Mouse (Mus musculus) liver, embryonic 13.5 days (tissue): ENCODE measurements at regions not wholly inside any gene's neighbourhood (a gene's known extent, or its start where the extent isn't known, plus 50 kb on each side); places are given as distances from the start of the nearest gene placed in this dataset.

Experiments used
- ATAC-seq: fragments of 200-750 bp; cut with Nextera tagmentation; 2 replicates; pipeline ENCODE4 v1.8.0; 2017; ENCODE audit warnings: low read depth, mild to moderate bottlenecking, moderate number of reproducible peaks, moderate library complexity
- DNase-seq: peaks from one replicate; pipeline ENCODE4 v3.0.0; 2022
- H3K27ac ChIP-seq: fragments of 300-500 bp; sonication (generic); 2 replicates; pipeline ENCODE4 v1.5.1; 2015; ENCODE audit warnings: moderate library complexity, mild to moderate bottlenecking, inconsistent platforms
- H3K27me3 ChIP-seq: fragments of 300-500 bp; sonication (generic); 2 replicates; pipeline ENCODE4 v1.6.1; 2015; ENCODE audit warnings: mild to moderate bottlenecking, inconsistent platforms
- H3K36me3 ChIP-seq: fragments of 300-500 bp; sonication (generic); 2 replicates; pipeline ENCODE4 v1.6.1; 2015; ENCODE audit warnings: mild to moderate bottlenecking, inconsistent platforms
- H3K4me1 ChIP-seq: fragments of 300-500 bp; sonication (generic); replicated peaks from 2 replicates; pipeline ENCODE4 v1.6.1; 2015; ENCODE audit warnings: inconsistent platforms
- H3K4me2 ChIP-seq: fragments of 300-500 bp; sonication (generic); 2 replicates; pipeline ENCODE4 v1.6.1; 2015; ENCODE audit warnings: inconsistent platforms, mild to moderate bottlenecking, moderate library complexity
- H3K4me3 ChIP-seq: fragments of 300-500 bp; sonication (generic); replicated peaks from 2 replicates; pipeline ENCODE4 v1.5.1; 2015; ENCODE audit warnings: mild to moderate bottlenecking, inconsistent platforms
- H3K9ac ChIP-seq: fragments of 300-500 bp; sonication (generic); 2 replicates; pipeline ENCODE4 v1.6.1; 2015; ENCODE audit warnings: mild to moderate bottlenecking, inconsistent platforms
- H3K9me3 ChIP-seq: fragments of 300-500 bp; sonication (generic); replicated peaks from 2 replicates; pipeline ENCODE4 v1.6.1; 2016; ENCODE audit warnings: inconsistent platforms
- WGBS: fragments of 180-500 bp; shearing (Covaris S2); methylation state at CpG from one replicate; pipeline ENCODE4 v1.1.7; 2015; ENCODE audit not compliant: insufficient replicate concordance; 5-methylcytosine and 5-hydroxymethylcytosine counted together

DNA sequence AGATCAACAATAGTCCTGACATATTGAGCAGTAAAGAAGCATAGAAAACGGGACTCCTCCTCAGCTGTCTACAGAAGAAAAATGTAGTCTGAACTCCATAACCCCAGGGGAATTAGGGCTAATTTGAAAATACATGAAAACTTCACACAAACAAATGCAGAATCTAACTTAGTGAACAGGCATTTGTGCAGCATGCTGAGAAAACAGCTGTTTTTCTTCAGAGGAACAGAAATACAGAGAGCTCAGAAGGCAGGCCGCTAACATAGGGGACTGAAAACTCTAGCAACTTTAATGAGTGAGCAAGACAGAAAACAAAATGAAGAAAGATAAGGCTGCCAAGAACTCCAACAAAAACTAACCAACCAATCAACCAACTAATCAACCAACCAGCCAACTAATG, 172.7 kb upstream of the Zc3h12c start:
- 69% methylated on average over 2 of the region's 2 CpGs for WGBS
- H3K9ac ChIP-seq, result no peak overlapping the region
- no peaks in the 10 kb centered on the region for H3K27me3 ChIP-seq
- H3K4me1 ChIP-seq, result no peaks in the 10 kb centered on the region
- no peaks in the 10 kb centered on the region for H3K9me3 ChIP-seq
- no peak overlapping the region for H3K4me3 ChIP-seq
- H3K36me3 ChIP-seq, result no peaks in the 10 kb centered on the region
- no peak for DNase-seq
- ATAC-seq, result no peak
- H3K27ac ChIP-seq, result no peak overlapping the region
- H3K4me2 ChIP-seq, result no peak overlapping the region

- DNase-seq (no peak), ATAC-seq (no peak)
- Histone ChIP-seq H3K27me3 (no peaks in the 10 kb centered on the region), H3K4me1 (no peaks in the 10 kb centered on the region), H3K4me3 (no peak overlapping the region), H3K9ac (no peak overlapping the region), H3K9me3 (no peaks in the 10 kb centered on the region), H3K27ac (no peak overlapping the region), H3K36me3 (no peaks in the 10 kb centered on the region), H3K4me2 (no peak overlapping the region)
- WGBS, result 61% methylated on average over 4 of the region's 4 CpGs
Observed at GRCm38 (mm10) chr9:52337786-52338322, 169.5 kb upstream of the Zc3h12c start.

DNA sequence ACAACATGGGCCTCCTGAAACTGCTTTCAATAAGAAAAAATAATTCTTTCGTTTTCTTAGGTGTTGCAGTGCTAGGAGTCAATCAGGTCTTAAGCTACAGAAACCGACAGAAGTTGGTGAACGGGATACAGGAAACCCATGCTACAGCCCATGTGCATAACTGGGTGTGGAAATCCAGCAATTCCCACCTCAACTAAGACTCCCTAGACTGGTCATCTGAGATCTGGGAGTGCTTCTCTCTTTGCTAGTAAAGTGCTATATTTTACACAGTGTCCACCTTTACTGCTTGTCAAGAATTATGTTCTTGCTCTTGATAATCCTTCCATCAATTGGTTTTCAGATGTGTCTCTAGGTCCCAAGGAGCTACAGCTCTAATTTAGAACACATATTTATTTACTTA, 166.4 kb upstream of the Zc3h12c start:
- no peak overlapping the region for H3K9ac ChIP-seq
- WGBS, result 77% methylated on average over 3 of the region's 3 CpGs
- no peaks in the 10 kb centered on the region for H3K4me1 ChIP-seq
- ATAC-seq (no peak), DNase-seq (no peak)
- H3K27ac ChIP-seq, result no peak overlapping the region
- H3K27me3 ChIP-seq, result no peaks in the 10 kb centered on the region
- no peak overlapping the region for H3K4me2 ChIP-seq
- H3K4me3 ChIP-seq, result no peak overlapping the region
- H3K9me3 ChIP-seq, result no peaks in the 10 kb centered on the region
- no peaks in the 10 kb centered on the region for H3K36me3 ChIP-seq

DNA sequence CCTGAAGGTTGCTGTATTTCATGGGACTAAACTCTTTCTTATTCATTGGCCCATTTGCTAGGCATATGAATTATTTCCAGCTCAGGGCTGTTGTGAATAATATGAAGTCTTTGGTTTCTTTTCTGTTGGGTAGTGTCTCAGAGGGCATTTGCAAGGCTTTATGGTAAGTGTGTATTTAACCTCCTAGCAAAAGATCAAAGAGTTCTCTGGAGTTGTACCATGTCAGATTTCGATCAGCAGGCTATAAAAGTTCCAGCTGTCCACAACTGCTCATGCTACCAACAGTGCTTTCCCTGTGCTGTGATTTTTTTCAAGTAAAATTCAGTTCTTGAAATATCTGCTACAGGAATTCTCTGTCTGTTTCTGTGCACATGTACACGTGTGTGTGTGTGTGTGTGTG, 165.5 kb upstream of the Zc3h12c start:
- no peak for ATAC-seq
- Histone ChIP-seq H3K4me2 (no peak overlapping the region), H3K4me1 (no peaks in the 10 kb centered on the region), H3K4me3 (no peak overlapping the region), H3K36me3 (no peaks in the 10 kb centered on the region), H3K27ac (no peak overlapping the region), H3K9me3 (no peaks in the 10 kb centered on the region), H3K27me3 (no peaks in the 10 kb centered on the region), H3K9ac (no peak overlapping the region)
- no peak for DNase-seq
- 34% methylated on average over 2 of the region's 2 CpGs for WGBS

DNA sequence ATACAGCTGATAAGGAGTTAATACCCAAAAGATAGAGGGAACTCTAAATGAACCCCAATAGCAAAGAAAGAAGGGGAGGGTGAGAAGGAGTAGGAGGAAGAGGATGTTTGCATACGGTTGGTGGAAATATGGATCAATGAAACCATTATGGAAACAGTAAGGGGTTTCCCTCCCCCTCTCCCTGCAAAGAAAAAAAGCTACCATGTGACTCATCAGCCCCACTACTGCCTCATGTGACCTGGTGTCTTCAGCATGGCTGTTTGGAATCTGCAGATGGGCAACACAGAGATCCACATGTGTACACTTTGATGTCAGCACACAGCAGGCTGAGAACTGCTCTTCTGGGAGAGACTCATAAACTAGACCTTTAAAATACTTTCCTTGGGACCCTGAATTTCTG, 163.4 kb upstream of the Zc3h12c start:
- Histone ChIP-seq H3K4me2 (no peak overlapping the region), H3K27me3 (no peaks in the 10 kb centered on the region), H3K9me3 (no peaks in the 10 kb centered on the region), H3K36me3 (no peaks in the 10 kb centered on the region), H3K27ac (no peak overlapping the region), H3K9ac (no peak overlapping the region), H3K4me3 (no peak overlapping the region), H3K4me1 (no peaks in the 10 kb centered on the region)
- DNase-seq, result no peak
- no peak for ATAC-seq
- 41% methylated on average over 1 of the region's 1 CpGs for WGBS

- H3K4me2 ChIP-seq, result no peak overlapping the region
- H3K36me3 ChIP-seq, result no peaks in the 10 kb centered on the region
- H3K27ac ChIP-seq, result no peak overlapping the region
- ATAC-seq (no peak), DNase-seq (no peak)
- no peak overlapping the region for H3K4me3 ChIP-seq
- H3K9me3 ChIP-seq, result no peaks in the 10 kb centered on the region
- no peaks in the 10 kb centered on the region for H3K27me3 ChIP-seq
- H3K4me1 ChIP-seq, result no peaks in the 10 kb centered on the region
- H3K9ac ChIP-seq, result no peak overlapping the region
- WGBS, result 58% methylated on average over 3 of the region's 3 CpGs
Observed at GRCm38 (mm10) chr9:52330652-52331051, 162.3 kb upstream of the Zc3h12c start.

GRCm38 (mm10) chr9:52324347-52324746, 156.0 kb upstream of the Zc3h12c start:
- ATAC-seq, result no peak
- no peak overlapping the region for H3K9ac ChIP-seq
- no peaks in the 10 kb centered on the region for H3K4me1 ChIP-seq

DNA sequence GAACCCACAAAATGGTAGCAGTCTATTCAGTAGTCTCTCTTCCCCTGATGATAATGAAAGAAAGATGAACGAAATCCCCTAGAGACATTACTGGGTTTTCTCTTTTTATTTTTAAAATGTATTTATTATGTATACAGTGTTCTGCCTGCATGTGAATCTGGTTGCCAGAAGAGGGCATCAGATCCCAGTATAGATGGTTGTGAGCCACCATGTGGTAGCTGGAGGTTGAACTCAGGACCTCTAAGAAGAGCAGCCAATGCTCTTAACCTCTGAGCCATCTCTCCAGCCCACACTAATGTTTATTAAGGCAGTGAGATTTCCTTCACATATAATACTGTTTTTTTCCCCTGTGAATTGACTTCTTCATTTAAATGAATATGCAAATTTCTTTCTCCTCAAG, 155.4 kb upstream of the Zc3h12c start:
- DNase-seq (no peak), ATAC-seq (no peak)
- Histone ChIP-seq H3K27ac (no peak overlapping the region), H3K4me2 (no peak overlapping the region), H3K36me3 (no peaks in the 10 kb centered on the region), H3K4me1 (no peaks in the 10 kb centered on the region), H3K9me3 (no peaks in the 10 kb centered on the region), H3K9ac (no peak overlapping the region), H3K27me3 (no peaks in the 10 kb centered on the region), H3K4me3 (no peak overlapping the region)
- WGBS, result 52% methylated on average over 1 of the region's 1 CpGs

More at GRCm38 (mm10) chr9:52324347-52324746, 156.0 kb upstream of the Zc3h12c start:
- no peaks in the 10 kb centered on the region for H3K27me3 ChIP-seq
- no peaks in the 10 kb centered on the region for H3K9me3 ChIP-seq
- no peak overlapping the region for H3K4me3 ChIP-seq
- 60% methylated on average over 2 of the region's 2 CpGs for WGBS
- H3K36me3 ChIP-seq, result no peaks in the 10 kb centered on the region
- no peak for DNase-seq
- H3K27ac ChIP-seq, result no peak overlapping the region
- no peak overlapping the region for H3K4me2 ChIP-seq

DNA sequence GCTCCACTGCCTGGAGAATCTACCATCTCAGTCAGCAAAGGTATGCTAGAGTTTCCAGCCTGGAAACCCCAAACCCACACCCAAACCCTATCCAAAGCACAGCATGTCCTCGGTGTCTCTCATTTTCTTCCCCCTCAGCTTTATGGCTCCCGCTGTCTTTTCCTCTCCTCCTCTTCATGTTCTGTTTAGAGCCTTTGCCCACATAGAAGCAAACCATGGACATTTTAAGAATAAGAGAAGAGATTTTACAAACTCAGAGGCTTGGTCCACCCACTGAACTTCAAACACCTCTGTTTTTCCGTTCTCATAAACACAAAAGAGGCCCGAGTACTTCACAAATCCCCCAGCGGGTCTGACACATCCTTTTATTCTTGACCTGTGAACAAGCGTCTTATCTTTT, 154.9 kb upstream of the Zc3h12c start:
- WGBS, result 75% methylated on average over 6 of the region's 6 CpGs
- H3K4me3 ChIP-seq, result no peak overlapping the region
- no peaks in the 10 kb centered on the region for H3K9me3 ChIP-seq
- H3K27ac ChIP-seq, result no peak overlapping the region
- ATAC-seq, result no peak
- no peaks in the 10 kb centered on the region for H3K4me1 ChIP-seq
- no peak overlapping the region for H3K9ac ChIP-seq
- no peak for DNase-seq
- H3K36me3 ChIP-seq, result no peaks in the 10 kb centered on the region
- H3K27me3 ChIP-seq, result no peaks in the 10 kb centered on the region
- no peak overlapping the region for H3K4me2 ChIP-seq

DNA sequence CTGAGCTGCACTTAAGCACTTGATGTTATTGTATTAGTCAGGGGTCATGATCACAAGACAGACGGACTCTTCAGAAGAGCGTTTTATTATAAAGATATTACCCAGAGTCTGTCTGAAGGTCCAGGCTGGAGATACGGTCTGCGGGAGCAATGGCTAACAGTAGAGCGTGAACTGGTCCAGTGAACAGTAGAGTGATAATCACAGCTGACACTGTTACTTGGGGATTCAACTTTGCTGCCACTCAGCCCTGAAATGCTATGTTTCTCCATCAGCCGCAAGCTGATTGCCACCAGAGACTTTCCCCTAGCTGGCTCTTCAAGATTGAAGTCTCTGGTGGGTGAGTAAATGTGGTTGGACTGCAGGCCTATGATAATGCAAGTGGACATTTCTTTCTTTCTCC, 133.1 kb upstream of the Zc3h12c start:
- Histone ChIP-seq H3K36me3 (no peaks in the 10 kb centered on the region), H3K27ac (no peak overlapping the region), H3K9me3 (no peaks in the 10 kb centered on the region), H3K4me2 (no peak overlapping the region), H3K27me3 (no peaks in the 10 kb centered on the region), H3K4me3 (no peak overlapping the region), H3K4me1 (no peaks in the 10 kb centered on the region), H3K9ac (no peak overlapping the region)
- ATAC-seq (no peak), DNase-seq (no peak)
- WGBS, result 71% methylated on average over 6 of the region's 6 CpGs

- Histone ChIP-seq H3K36me3 (no peaks in the 10 kb centered on the region), H3K27me3 (no peaks in the 10 kb centered on the region), H3K4me2 (no peak overlapping the region), H3K9me3 (no peaks in the 10 kb centered on the region), H3K4me1 (no peaks in the 10 kb centered on the region), H3K4me3 (no peak overlapping the region), H3K9ac (no peak overlapping the region), H3K27ac (no peak overlapping the region)
- WGBS, result 6% methylated on average over 6 of the region's 6 CpGs
- ATAC-seq, result no peak
- DNase-seq, result no peak
Observed at GRCm38 (mm10) chr9:52298329-52298728, 130.0 kb upstream of the Zc3h12c start.

DNA sequence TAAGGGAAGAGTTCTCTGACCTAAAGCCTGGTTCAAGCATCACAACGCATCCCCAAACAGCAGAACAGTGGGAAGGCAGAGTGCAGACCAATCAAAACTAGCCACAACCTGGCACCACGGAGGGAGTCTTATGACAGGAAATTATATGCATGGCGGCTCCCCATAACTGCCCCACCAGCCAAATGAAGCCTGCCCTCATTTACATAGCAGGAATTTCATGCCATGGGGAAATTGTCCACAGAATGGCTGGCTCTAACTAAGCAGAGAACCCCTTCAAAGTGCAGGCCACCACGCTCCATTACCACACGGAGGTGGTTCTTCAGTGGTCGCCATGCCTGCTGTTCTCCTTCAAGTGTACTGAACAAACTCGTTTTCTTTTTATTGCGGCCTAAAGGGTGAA, 126.3 kb upstream of the Zc3h12c start:
- no peak overlapping the region for H3K4me3 ChIP-seq
- no peak overlapping the region for H3K27ac ChIP-seq
- no peak overlapping the region for H3K4me2 ChIP-seq
- DNase-seq, result no peak
- no peaks in the 10 kb centered on the region for H3K36me3 ChIP-seq
- no peaks in the 10 kb centered on the region for H3K9me3 ChIP-seq
- 69% methylated on average over 8 of the region's 8 CpGs for WGBS
- no peak overlapping the region for H3K9ac ChIP-seq
- no peaks in the 10 kb centered on the region for H3K27me3 ChIP-seq
- no peak for ATAC-seq
- H3K4me1 ChIP-seq, result no peaks in the 10 kb centered on the region
